Mouse (Mus musculus) E14TG2a.4 (cell line): ENCODE results near the gene Tmco3.

Experiments used
- CTCF ChIP-seq: conservative IDR thresholded peaks from 2 replicates; pipeline ENCODE4 v1.5.1; 2014; ENCODE audit warnings: low read length
- NANOG ChIP-seq: IDR thresholded peaks from 2 replicates; pipeline ENCODE4 v1.6.1; 2014; ENCODE audit warnings: borderline replicate concordance, low read length, mixed read lengths
- POU5F1 ChIP-seq: IDR thresholded peaks from 2 replicates; pipeline ENCODE4 v1.6.1; 2014; ENCODE audit warnings: low read length, borderline replicate concordance

- TF ChIP-seq CTCF = peak; percentile 59
- no peak for TF ChIP-seq NANOG
- no peak for TF ChIP-seq POU5F1
Measured at GRCm38 (mm10) chr8:13334671-13335070, 46.7 kb downstream of the Tmco3 start.
